Mouse (Mus musculus) B cell, adult 2 months (primary cell): ENCODE measurements around the gene Zfp541.
A peak's percentile ranks its signal among the peaks of the same experiment; 100 is the strongest.

ENCODE experiments used
- DNase-seq, 2 experiments: peaks; one replicate each; pipeline ENCODE4 v3.0.0; 2022

The Zfp541 gene

GRCm38 (mm10) chr7:16045538-16045937 is 16.1 kb upstream of the Zfp541 start:
- DNase-seq = peak in 1 of 2 experiments; percentile 17

- DNase-seq = peak; percentile 83 to 87
Observed at GRCm38 (mm10) chr7:16046101-16046480, 15.5 kb upstream of the Zfp541 start.

GRCm38 (mm10) chr7:16046481-16047337 is 14.9 kb upstream of the Zfp541 start:
- DNase-seq = peak; percentile 71 to 75

- DNase-seq = peak; percentile 92 to 93
Observed at GRCm38 (mm10) chr7:16047338-16048146, 14.1 kb upstream of the Zfp541 start, which contains the start of gene Bicra. Gene Bicra, minus strand, starts transcription at chr7:16047921.

- DNase-seq = peak; percentile 95 to 96
Observed at GRCm38 (mm10) chr7:16048164-16048564, 13.4 kb upstream of the Zfp541 start.

- DNase-seq = peak in 1 of 2 experiments; percentile 35
Observed at GRCm38 (mm10) chr7:16048675-16049575, 12.7 kb upstream of the Zfp541 start.

- DNase-seq = peak; percentile 56 to 59
Observed at GRCm38 (mm10) chr7:16049576-16049915, 12.1 kb upstream of the Zfp541 start.

- no peak for DNase-seq
Observed at GRCm38 (mm10) chr7:16050600-16050999, 11.0 kb upstream of the Zfp541 start.

- DNase-seq = peak; percentile 86 to 87
Observed at GRCm38 (mm10) chr7:16051883-16052595, 9.6 kb upstream of the Zfp541 start.

- DNase-seq = peak; percentile 96 to 97
Observed at GRCm38 (mm10) chr7:16052684-16053083, 8.9 kb upstream of the Zfp541 start.

- DNase-seq = no peak
Observed at GRCm38 (mm10) chr7:16053105-16053504, 8.5 kb upstream of the Zfp541 start.

GRCm38 (mm10) chr7:16054966-16055365 is 6.6 kb upstream of the Zfp541 start:
- DNase-seq = peak; percentile 56 to 57

GRCm38 (mm10) chr7:16055665-16056064 is 5.9 kb upstream of the Zfp541 start:
- peak; percentile 66 to 79 for DNase-seq

GRCm38 (mm10) chr7:16056459-16057135 is 5.0 kb upstream of the Zfp541 start:
- peak; percentile 70 to 75 for DNase-seq

- DNase-seq = peak; percentile 64 to 74
Observed at GRCm38 (mm10) chr7:16057136-16057534, 4.5 kb upstream of the Zfp541 start.

- DNase-seq = no peak
Observed at GRCm38 (mm10) chr7:16062099-16062420, 446 bp downstream of the Zfp541 start.

- peak; percentile 67 to 69 for DNase-seq
Observed at GRCm38 (mm10) chr7:16063490-16063889, 1.9 kb downstream of the Zfp541 start.

GRCm38 (mm10) chr7:16070846-16071245 is 9.2 kb downstream of the Zfp541 start:
- no peak for DNase-seq

GRCm38 (mm10) chr7:16071906-16072305 is 10.3 kb downstream of the Zfp541 start:
- DNase-seq = no peak

- DNase-seq = no peak
Observed at GRCm38 (mm10) chr7:16079947-16080346, 18.3 kb downstream of the Zfp541 start.

- DNase-seq = no peak
Observed at GRCm38 (mm10) chr7:16080581-16080980, 19.0 kb downstream of the Zfp541 start.

GRCm38 (mm10) chr7:16083361-16083760 is 21.7 kb downstream of the Zfp541 start:
- no peak for DNase-seq
